Mouse (Mus musculus) E14TG2a.4 (cell line): ENCODE data around the gene Pcgf1.

Experiments
- H3K27me3 ChIP-seq: 2 replicates; pipeline ENCODE4 v1.6.1; 2014; ENCODE audit warnings: low read length, control low read depth; ENCODE audit not compliant: insufficient read depth
- H3K36me3 ChIP-seq: 2 replicates; pipeline ENCODE4 v1.6.1; 2014; ENCODE audit warnings: low read length, control low read depth; ENCODE audit not compliant: insufficient read depth
- H3K4me1 ChIP-seq: replicated peaks from 2 replicates; pipeline ENCODE4 v1.6.1; 2014; ENCODE audit warnings: low read depth, low read length, control low read depth
- H3K4me3 ChIP-seq: replicated peaks from 2 replicates; pipeline ENCODE4 v1.5.1; 2014; ENCODE audit warnings: mild to moderate bottlenecking, low read length
- H3K9me3 ChIP-seq: 2 replicates; pipeline ENCODE4 v1.6.1; 2014; ENCODE audit warnings: low read length, control low read depth
- CTCF ChIP-seq: conservative IDR thresholded peaks from 2 replicates; pipeline ENCODE4 v1.5.1; 2014; ENCODE audit warnings: low read length
- NANOG ChIP-seq: IDR thresholded peaks from 2 replicates; pipeline ENCODE4 v1.6.1; 2014; ENCODE audit warnings: borderline replicate concordance, low read length, mixed read lengths
- POU5F1 ChIP-seq: IDR thresholded peaks from 2 replicates; pipeline ENCODE4 v1.6.1; 2014; ENCODE audit warnings: low read length, borderline replicate concordance

The Pcgf1 gene

DNA sequence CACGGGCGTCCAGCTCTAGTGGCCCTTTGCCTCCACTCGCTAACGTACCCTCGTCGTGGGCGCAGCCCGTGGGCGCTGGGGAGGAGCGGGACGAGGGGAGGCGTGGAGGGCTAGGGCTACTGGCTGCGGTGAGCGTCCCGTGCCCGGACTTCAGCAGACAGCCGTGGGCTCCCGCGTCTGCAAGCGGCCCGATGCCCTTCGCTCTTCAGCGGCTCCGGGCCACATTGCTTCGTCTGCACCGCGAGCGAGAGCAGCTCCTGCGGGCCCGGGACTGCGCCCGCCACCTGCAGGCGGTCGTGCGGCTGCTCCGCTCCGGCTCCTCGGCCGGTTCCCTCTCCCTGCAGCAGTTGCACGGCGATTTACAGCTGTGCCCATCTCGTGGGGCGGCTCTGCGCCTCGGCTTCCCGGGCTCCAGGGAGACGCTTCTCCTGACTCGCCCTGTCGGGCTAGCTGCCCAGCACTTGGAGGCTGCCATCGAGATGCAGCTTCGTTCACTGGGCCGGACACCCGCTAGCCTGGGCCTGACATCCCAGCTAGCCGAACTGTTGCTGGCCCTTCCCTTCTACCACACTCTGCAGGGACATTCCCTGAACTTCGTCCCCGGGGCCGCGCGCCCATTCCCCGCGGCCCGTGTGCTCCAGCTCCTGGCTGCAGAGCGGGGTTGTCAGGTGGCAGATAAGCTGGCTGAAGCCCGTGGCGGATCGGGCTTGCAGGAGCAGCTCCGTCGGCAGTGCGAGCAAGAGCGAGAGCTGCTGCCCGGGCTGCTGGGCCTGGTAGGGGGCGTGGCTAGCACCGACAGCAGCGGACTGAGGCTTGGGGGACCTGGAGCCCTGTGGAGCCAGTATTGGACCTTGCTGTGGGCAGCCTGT, 24.3 kb downstream of the Pcgf1 start:
- no peak for TF ChIP-seq POU5F1
- Histone ChIP-seq H3K9me3 (no peaks in the 10 kb centered on the region), H3K4me3 (peak overlapping the region; percentile 94), H3K4me1 (peaks cover 24% of the 10 kb centered on the region), H3K27me3 (peaks cover 48% of the 10 kb centered on the region), H3K36me3 (peaks cover 7% of the 10 kb centered on the region; the same call in 1 of the 2 replicates)

DNA sequence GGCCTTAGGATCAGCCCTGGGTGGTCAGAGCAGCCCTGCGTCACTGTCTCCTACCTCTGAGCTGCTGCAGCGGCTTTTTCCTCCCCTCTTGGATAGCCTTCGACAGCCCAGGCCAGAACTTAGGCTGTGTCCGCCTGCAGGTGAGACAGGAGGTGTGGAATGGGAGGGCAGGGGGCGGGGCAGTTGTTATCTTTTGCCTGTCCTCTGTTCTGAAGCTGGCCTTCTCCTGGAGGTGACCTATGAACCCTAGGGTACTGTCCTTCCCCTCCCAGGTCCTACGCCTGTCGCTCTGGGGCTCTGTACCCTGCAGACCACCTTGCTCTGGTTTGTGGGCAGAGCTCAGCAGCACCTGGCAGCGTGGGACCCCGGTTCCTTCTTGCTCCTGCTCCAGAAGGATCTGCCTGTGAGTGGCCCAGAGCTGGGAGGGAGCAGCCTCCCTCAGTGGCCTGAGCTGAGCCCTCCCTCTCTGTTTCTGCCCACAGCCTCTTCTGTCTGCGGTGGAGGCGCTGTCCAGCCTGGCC, 25.5 kb downstream of the Pcgf1 start:
- no peaks in the 10 kb centered on the region for H3K9me3 ChIP-seq
- peaks cover 36% of the 10 kb centered on the region for H3K4me1 ChIP-seq
- TF ChIP-seq NANOG = no peak
- TF ChIP-seq CTCF = no peak
- TF ChIP-seq POU5F1 = no peak
- H3K4me3 ChIP-seq = no peak overlapping the region
- H3K36me3 ChIP-seq = peaks cover 13% of the 10 kb centered on the region; the same call in 1 of the 2 replicates
- peaks cover 44% of the 10 kb centered on the region for H3K27me3 ChIP-seq

DNA sequence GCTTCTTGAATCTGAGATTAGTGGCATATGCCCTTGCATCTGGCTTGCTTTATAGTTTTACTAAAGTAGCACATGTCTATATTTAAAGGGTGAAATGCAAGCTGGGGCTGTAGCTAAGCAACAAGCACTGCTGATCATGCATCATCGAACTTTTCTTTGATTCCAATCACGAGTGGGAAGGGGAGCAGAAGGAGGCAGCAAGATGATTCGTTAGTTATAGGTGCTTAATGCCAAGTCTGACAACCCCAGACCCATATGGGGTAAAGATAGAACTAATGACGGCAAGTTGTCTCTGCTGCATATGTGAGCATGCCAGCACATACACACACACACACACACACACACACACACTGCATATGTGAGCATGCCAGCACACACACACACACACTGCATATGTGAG, 26.5 kb downstream of the Pcgf1 start:
- TF ChIP-seq POU5F1 = no peak
- no peak for TF ChIP-seq NANOG
- TF ChIP-seq CTCF = no peak

DNA sequence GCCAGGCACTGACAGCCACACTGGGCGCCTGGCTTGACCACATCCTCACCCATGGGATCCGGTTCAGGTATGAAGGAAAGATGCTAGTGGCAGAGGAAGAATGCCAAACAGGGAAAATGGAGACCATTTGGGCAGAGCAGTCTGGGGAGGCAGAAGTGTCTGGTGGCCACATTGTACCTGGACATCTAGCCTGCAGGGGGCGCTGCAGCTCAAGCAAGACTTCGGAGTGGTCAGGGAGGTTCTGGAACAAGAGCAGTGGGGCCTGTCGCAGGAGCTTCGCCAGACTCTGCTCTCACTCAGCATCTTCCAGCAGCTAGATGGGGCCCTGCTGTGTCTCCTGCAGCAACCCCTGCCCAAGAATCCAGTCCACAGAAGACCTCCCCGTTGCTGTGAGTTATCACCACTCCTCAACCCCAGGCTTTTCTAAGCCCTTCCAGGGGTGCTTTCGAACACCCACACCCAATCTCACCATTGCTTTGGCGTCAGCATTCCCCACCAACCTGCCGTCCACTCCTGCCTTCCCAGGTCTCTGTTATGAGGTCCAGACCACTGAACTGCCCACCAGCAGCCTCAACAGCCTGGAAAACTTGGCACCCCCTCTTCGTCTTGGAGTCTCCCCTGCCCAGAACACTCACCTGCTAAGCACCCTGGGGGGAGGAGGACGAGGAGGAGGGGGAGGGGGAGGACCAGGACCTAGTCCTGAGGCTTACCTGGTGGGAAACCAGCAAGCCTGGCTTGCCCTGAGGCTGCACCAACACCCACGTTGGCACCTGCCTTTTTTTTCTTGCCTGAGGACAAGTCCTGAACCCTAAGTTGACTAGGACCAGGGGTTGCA, 30.1 kb downstream of the Pcgf1 start:
- H3K27me3 ChIP-seq = peaks cover 15% of the 10 kb centered on the region
- H3K4me3 ChIP-seq = peak overlapping the region; percentile 98
- peaks cover 25% of the 10 kb centered on the region for H3K36me3 ChIP-seq
- peaks cover 38% of the 10 kb centered on the region for H3K4me1 ChIP-seq
- H3K9me3 ChIP-seq = no peaks in the 10 kb centered on the region
- TF ChIP-seq CTCF (peak; percentile 71), NANOG (no peak)

More for the DNA sequence above, 26.5 kb downstream of the Pcgf1 start:
- H3K9me3 ChIP-seq = no peaks in the 10 kb centered on the region
- H3K36me3 ChIP-seq = peaks cover 13% of the 10 kb centered on the region; the same call in 1 of the 2 replicates
- peaks cover 37% of the 10 kb centered on the region for H3K27me3 ChIP-seq
- no peak overlapping the region for H3K4me3 ChIP-seq
- H3K4me1 ChIP-seq = peaks cover 41% of the 10 kb centered on the region

DNA sequence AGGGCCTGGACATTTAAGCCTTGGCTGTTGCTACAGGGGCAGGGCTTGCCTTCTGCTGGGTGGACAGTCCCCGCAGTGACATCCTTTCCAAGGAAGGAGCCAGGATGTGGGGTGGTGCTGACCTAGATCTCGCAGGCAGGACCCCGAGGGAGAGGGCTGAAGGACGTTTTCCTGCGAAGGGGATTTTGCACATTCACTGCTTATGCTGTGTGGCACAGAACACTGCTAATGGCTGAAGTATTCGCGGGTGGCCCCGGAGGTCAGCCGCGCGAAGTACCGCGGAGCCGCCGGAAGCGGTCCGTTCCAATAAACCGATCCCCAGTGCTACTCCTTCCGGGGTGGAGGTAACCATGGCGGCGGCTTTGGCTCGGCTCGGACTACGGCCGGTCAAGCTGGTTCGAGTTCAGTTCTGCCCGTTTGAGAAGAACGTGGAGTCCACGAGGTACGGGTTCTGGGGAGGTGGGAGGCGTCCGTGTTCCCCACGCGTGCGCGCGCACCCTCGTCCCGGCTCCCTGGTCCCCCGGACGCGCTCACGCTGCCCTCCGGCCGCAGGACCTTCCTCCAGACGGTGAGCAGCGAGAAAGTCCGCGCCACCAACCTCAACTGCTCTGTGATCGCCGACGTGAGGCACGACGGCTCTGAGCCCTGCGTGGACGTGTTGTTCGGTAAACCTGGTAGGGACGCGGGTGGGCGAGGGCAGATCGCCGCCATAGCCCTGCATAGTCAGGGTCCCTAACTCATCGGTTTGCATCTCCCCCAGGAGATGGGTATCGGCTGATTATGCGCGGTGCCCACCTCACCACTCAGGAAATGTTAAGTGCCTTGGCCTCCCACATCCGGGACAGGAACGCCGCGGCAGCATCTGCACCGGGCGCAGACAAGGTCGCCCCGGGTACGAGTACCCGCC, 31.3 kb downstream of the Pcgf1 start, which contains the start of gene Mrpl53:
TSS of gene Mrpl53 (plus strand) at position 279 of the 907 bp plus-strand sequence.
- TF ChIP-seq NANOG (no peak), POU5F1 (no peak), CTCF (no peak)
- Histone ChIP-seq H3K4me3 (peak within 1 kb of the TSS; percentile 98), H3K36me3 (peaks cover 25% of the 10 kb centered on the region), H3K27me3 (peaks cover 7% of the 10 kb centered on the region; the same call in 1 of the 2 replicates), H3K9me3 (no peaks in the 10 kb centered on the region), H3K4me1 (peaks cover 32% of the 10 kb centered on the region)

DNA sequence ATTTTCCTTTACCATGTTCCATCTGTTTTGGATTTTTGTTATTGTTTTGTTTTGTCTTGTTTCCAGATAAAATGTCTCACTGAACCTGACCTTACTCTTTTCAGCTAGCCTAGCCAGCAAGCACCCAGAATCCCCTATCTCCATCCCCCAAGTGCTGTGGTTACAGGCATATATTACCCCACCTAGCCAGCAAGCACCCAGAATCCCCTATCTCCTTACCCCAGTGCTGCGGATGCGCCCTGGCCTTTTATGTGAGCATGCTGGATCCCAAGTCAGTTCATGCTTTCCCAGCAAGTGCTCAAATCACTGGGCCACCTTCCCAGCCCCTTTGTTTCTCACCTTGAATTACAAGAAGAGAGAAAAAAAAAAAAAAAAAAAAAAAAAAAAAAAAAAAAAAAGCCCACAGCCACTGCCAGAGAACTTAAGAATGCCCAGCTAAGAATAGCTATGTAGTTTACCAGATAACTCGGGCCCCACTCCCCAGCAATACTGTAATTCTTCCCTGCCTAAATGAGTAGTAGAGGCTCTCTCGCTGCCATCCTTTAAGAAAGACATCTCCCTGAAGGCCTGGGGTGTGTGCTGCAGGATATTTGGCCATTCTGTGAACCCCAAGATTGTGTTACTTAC, 34.0 kb downstream of the Pcgf1 start:
- Histone ChIP-seq H3K4me3 (no peak overlapping the region), H3K9me3 (no peaks in the 10 kb centered on the region), H3K36me3 (peaks cover 24% of the 10 kb centered on the region), H3K27me3 (no peaks in the 10 kb centered on the region), H3K4me1 (peaks cover 48% of the 10 kb centered on the region)
- TF ChIP-seq POU5F1 (no peak), NANOG (no peak)

DNA sequence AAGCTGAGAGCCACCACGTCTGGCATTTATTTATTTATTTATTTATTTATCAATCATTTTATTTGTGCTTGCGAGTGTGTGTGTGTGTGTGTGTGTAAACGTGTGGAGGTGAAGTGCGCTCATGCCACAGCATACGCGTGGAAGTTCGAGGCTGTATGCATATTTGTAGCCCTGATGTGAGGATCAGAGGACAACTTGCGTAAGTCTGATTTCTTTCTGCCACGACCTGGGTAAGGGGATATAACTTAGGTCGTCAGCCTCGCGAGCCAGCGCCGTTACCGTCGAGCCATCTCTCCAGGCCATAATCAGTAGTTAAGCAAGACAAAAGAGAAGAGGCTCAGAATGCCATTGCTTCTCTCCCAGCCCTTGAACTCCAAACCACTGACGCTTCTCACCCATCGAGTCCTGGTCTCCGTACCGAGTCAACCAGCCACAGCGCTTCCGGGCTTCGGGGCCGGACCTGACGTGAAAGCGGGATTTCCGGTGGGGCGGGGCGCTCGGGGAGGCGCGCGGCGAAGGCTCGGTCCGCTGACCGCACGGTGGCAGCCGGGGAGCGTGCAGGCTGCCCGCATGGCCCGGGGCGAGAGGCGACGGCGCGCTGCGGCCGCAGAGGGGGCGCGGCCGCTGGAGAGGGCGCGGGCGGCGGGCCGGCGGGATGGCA, 37.5 kb downstream of the Pcgf1 start, which contains the start of gene Mogs:
TSS of gene Mogs (plus strand) at position 486 of the 661 bp plus-strand sequence.
- Histone ChIP-seq H3K27me3 (no peaks in the 10 kb centered on the region), H3K4me3 (peak within 1 kb of the TSS; percentile 89), H3K36me3 (peaks cover 47% of the 10 kb centered on the region), H3K4me1 (peaks cover 59% of the 10 kb centered on the region), H3K9me3 (no peaks in the 10 kb centered on the region)
- no peak for TF ChIP-seq CTCF
- TF ChIP-seq POU5F1 = no peak
- no peak for TF ChIP-seq NANOG
